Mouse (Mus musculus) G1E-ER4 (cell line): ENCODE data around the gene Creb1. TPM values are rescaled to one million over a fixed set of nuclear protein-coding genes. Genes with fewer than 3 reads are reported as not detected.

Experiments
- GATA1 ChIP-seq: IDR thresholded peaks from one replicate; pipeline ENCODE4 v1.8.0; 2012; ENCODE audit warnings: low read length, inconsistent platforms
- polyA plus RNA-seq: library from polyadenylated mRNA; stranded (reverse); fragments of >175 nt; gene quantifications from 2 replicates; pipeline ENCODE4 v1.2.3, GENCODE M21; 2012

The Creb1 gene
- polyA plus RNA-seq, 1 experiment = 21.2 TPM

GRCm38 (mm10) chr1:64601242-64601842 is 68.9 kb downstream of the Creb1 start:
- no peak for TF ChIP-seq GATA1

- TF ChIP-seq GATA1 = no peak
These were observed 70.9 kb downstream of the Creb1 start for GRCm38 (mm10) chr1:64603381-64603780.

GRCm38 (mm10) chr1:64609145-64609544 is 76.7 kb downstream of the Creb1 start:
- TF ChIP-seq GATA1 = no peak

- TF ChIP-seq GATA1 = no peak
These were observed 77.5 kb downstream of the Creb1 start for GRCm38 (mm10) chr1:64609976-64610375.

GRCm38 (mm10) chr1:64614311-64614710 is 81.9 kb downstream of the Creb1 start:
- TF ChIP-seq GATA1 = no peak

- no peak for TF ChIP-seq GATA1
These were observed 82.4 kb downstream of the Creb1 start for GRCm38 (mm10) chr1:64614801-64615345.

GRCm38 (mm10) chr1:64615531-64615991 is 83.1 kb downstream of the Creb1 start:
- TF ChIP-seq GATA1 = no peak

GRCm38 (mm10) chr1:64616076-64616475 is 83.6 kb downstream of the Creb1 start:
- TF ChIP-seq GATA1 = no peak

GRCm38 (mm10) chr1:64616531-64616880 is 84.1 kb downstream of the Creb1 start:
- TF ChIP-seq GATA1 = no peak

GRCm38 (mm10) chr1:64616881-64617714 is 84.7 kb downstream of the Creb1 start, which contains the start of gene Mettl21a:
Gene Mettl21a, minus strand, starts transcription at chr1:64617242.
- no peak for TF ChIP-seq GATA1

GRCm38 (mm10) chr1:64617715-64617984 is 85.2 kb downstream of the Creb1 start:
- no peak for TF ChIP-seq GATA1

GRCm38 (mm10) chr1:64618226-64618625 is 85.8 kb downstream of the Creb1 start:
- no peak for TF ChIP-seq GATA1

GRCm38 (mm10) chr1:64621116-64621515 is 88.7 kb downstream of the Creb1 start:
- no peak for TF ChIP-seq GATA1

GRCm38 (mm10) chr1:64623558-64624435 is 91.4 kb downstream of the Creb1 start:
- no peak for TF ChIP-seq GATA1

GRCm38 (mm10) chr1:64625214-64625613 is 92.8 kb downstream of the Creb1 start:
- TF ChIP-seq GATA1 = no peak

GRCm38 (mm10) chr1:64631526-64631925 is 99.1 kb downstream of the Creb1 start:
- no peak for TF ChIP-seq GATA1
